Mouse (Mus musculus): ENCODE measurements around the gene Pip5k1c.

DNA sequence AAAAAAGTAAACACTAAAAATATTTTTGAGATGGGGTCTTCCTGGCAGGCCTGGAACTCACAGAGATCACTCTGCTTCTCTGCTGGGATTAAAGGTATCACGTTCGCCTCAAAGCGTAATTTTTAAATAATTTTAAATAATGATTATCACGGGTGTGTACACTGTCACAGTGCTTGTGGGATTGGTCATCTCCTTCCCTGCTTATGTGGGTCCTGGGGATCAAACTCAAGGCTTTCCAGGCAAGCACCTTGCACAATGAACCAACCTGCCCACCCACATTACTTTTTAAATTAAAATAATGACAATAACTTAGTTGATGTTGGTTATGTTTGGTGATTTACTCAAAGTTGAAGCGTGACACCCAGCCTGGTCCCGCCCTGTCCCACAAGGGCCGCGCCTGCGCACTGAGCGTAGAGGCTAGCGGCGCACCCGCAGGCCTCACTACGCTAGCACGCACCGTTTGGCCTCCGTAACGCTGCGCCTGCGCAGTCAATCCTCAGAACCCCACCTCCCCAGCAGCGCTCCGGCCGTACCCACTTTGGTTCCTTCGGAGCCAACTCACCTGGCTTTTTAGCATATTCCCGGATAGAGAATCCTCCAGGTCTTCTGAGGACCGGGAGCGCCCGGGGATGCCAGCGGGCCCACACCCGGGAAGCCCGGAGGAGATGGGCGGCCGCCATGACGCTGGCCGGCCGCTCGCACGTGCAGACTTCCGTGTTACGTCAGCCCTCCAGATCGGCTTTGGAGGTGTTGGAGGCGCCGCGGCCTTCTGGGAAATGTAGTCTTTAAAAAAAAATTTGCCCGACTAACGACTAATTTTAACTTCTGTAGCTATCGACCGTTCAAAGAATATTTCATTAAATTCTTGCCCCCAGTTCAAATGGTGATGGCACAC, 26.3 kb upstream of the Pip5k1c start, which contains the start of the genes Mrpl54 and Apba3:
- TF ChIP-seq CTCF (IDR thresholded peaks at IDR 0.05; ENCODE audit: low read depth), result no peak
- TF ChIP-seq EP300 (IDR thresholded peaks at IDR 0.05; ENCODE audit: low read depth), result no peak

Data from heart, postnatal 0 days (tissue).